Mouse (Mus musculus) central nervous system, embryonic 11.5 days (tissue): ENCODE measurements around the gene Olfr126. TPM values are rescaled to one million over a fixed set of nuclear protein-coding genes. Genes with fewer than 3 reads are reported as not detected.

Source experiments
- polyA plus RNA-seq: library from polyadenylated mRNA; depleted of rRNA; stranded (reverse); fragments of >200 nt; gene quantifications from 2 replicates; pipeline ENCODE4 v1.2.3, GENCODE M21; 2012; rRNA removed

The Olfr126 gene
- not detected in 2 replicates for polyA plus RNA-seq

GRCm38 (mm10) chr17:37847183-37847582, at the start of gene Olfr126:
Gene Olfr126 (plus strand): TSS chr17:37847483.

GRCm38 (mm10) chr17:37799588-37799987, 47.7 kb upstream of the Olfr126 start, which contains the start of gene Olfr124:
Gene Olfr124 (plus strand): TSS chr17:37799888.

GRCm38 (mm10) chr17:37832649-37833048, 14.6 kb upstream of the Olfr126 start, which contains the start of gene Olfr125:
Gene Olfr125 (plus strand): TSS chr17:37832949.

GRCm38 (mm10) chr17:37900137-37900536, 52.9 kb downstream of the Olfr126 start, which contains the start of gene Olfr127:
Gene Olfr127 (plus strand): TSS chr17:37900437.

Other genes with a start within 250 kb of the Olfr126 start
- not detected in 2 replicates for gene Olfr115, start 220.4 kb upstream of the Olfr126 start, polyA plus RNA-seq
- gene Olfr116, start 220.3 kb upstream of the Olfr126 start, polyA plus RNA-seq, result not detected in 2 replicates
- gene Olfr117, start 183.7 kb upstream of the Olfr126 start, polyA plus RNA-seq, result not detected in 2 replicates
- gene Olfr118, start 180.5 kb upstream of the Olfr126 start, polyA plus RNA-seq, result not detected in 2 replicates
- not detected in 2 replicates for gene Olfr119, start 150.9 kb upstream of the Olfr126 start, polyA plus RNA-seq
- not detected in 2 replicates for gene Olfr120, start 125.7 kb upstream of the Olfr126 start, polyA plus RNA-seq
- not detected in 2 replicates for gene Olfr121, start 98.6 kb upstream of the Olfr126 start, polyA plus RNA-seq
- not detected in 2 replicates for gene Olfr122, start 78.9 kb upstream of the Olfr126 start, polyA plus RNA-seq
- gene Olfr123, start 54.0 kb upstream of the Olfr126 start, polyA plus RNA-seq, result not detected in 2 replicates
- not detected in 2 replicates for gene Olfr124, start 47.6 kb upstream of the Olfr126 start, polyA plus RNA-seq
- gene Olfr125, start 14.5 kb upstream of the Olfr126 start, polyA plus RNA-seq, result not detected in 2 replicates
- not detected in 2 replicates for gene Olfr127, start 53.0 kb downstream of the Olfr126 start, polyA plus RNA-seq
- gene Olfr128, start 73.1 kb downstream of the Olfr126 start, polyA plus RNA-seq, result not detected in 2 replicates
- not detected in 2 replicates for gene Olfr761, start 105.6 kb downstream of the Olfr126 start, polyA plus RNA-seq
- gene Olfr129, start 212.6 kb downstream of the Olfr126 start, polyA plus RNA-seq, result not detected in 2 replicates
- gene Olfr130, start 216.4 kb downstream of the Olfr126 start, polyA plus RNA-seq, result not detected in 2 replicates
- not detected in 2 replicates for gene Olfr131, start 241.2 kb downstream of the Olfr126 start, polyA plus RNA-seq